Mouse (Mus musculus): Measurements from ENCODE around the gene Nupr1l.
A peak's percentile ranks its signal among the peaks of the same experiment; 100 is the strongest.
"Not testable (repeated sequence)": the region's sequence is repeated elsewhere in the genome, so short reads cannot be mapped to it uniquely, and the experiment has no call there.

Gene Nupr1l

GRCm38 (mm10) chr5:129918065-129918651 is 9.8 kb downstream of the Nupr1l start:
- DNase-seq (ENCODE audit: low read depth): no peak

- no peak for DNase-seq (ENCODE audit: low read depth)
These were observed 10.4 kb downstream of the Nupr1l start for GRCm38 (mm10) chr5:129918752-129919151.

- DNase-seq (ENCODE audit: low read depth): no peak
These were observed 11.0 kb downstream of the Nupr1l start for GRCm38 (mm10) chr5:129919320-129919719.

GRCm38 (mm10) chr5:129921972-129922371 is 13.6 kb downstream of the Nupr1l start:
- no peak for DNase-seq (ENCODE audit: low read depth)

GRCm38 (mm10) chr5:129924820-129925452 is 16.6 kb downstream of the Nupr1l start:
- DNase-seq (ENCODE audit: low read depth): no peak

GRCm38 (mm10) chr5:129925933-129926332 is 17.6 kb downstream of the Nupr1l start:
- no peak for DNase-seq (ENCODE audit: low read depth)

- DNase-seq (ENCODE audit: low read depth): no peak
These were observed 21.9 kb downstream of the Nupr1l start for GRCm38 (mm10) chr5:129929924-129930855.

GRCm38 (mm10) chr5:129936941-129937340 is 28.6 kb downstream of the Nupr1l start:
- no peak for DNase-seq (ENCODE audit: low read depth)

GRCm38 (mm10) chr5:129940281-129940680 is 31.9 kb downstream of the Nupr1l start:
- no peak for DNase-seq (ENCODE audit: low read depth)

- DNase-seq (ENCODE audit: low read depth): no peak
These were observed 32.6 kb downstream of the Nupr1l start for GRCm38 (mm10) chr5:129940736-129941494.

- peak; percentile 96 for DNase-seq (ENCODE audit: low read depth)
These were observed 33.2 kb downstream of the Nupr1l start, which contains the start of gene Vkorc1l1 for GRCm38 (mm10) chr5:129941495-129942045. Gene Vkorc1l1 (plus strand): TSS chr5:129941970.

- DNase-seq (ENCODE audit: low read depth): not testable (repeated sequence)
These were observed 34.0 kb downstream of the Nupr1l start for GRCm38 (mm10) chr5:129942073-129942939.

GRCm38 (mm10) chr5:129943402-129943801 is 35.1 kb downstream of the Nupr1l start:
- no peak for DNase-seq (ENCODE audit: low read depth)

- no peak for DNase-seq (ENCODE audit: low read depth)
These were observed 39.2 kb downstream of the Nupr1l start for GRCm38 (mm10) chr5:129947528-129948033.

- no peak for DNase-seq (ENCODE audit: low read depth)
These were observed 43.8 kb downstream of the Nupr1l start for GRCm38 (mm10) chr5:129952143-129952542.

- no peak for DNase-seq (ENCODE audit: low read depth)
These were observed 46.3 kb downstream of the Nupr1l start for GRCm38 (mm10) chr5:129954473-129955254.

GRCm38 (mm10) chr5:129955792-129956191 is 47.5 kb downstream of the Nupr1l start:
- no peak for DNase-seq (ENCODE audit: low read depth)

GRCm38 (mm10) chr5:129963224-129963623 is 54.9 kb downstream of the Nupr1l start:
- no peak for DNase-seq (ENCODE audit: low read depth)

Measured in fibroblast of lung, adult 2 months (primary cell).